Mouse (Mus musculus) left cerebral cortex, adult 6 months (tissue): ENCODE results near the gene Nkx3-2. TPM values are rescaled to one million over a fixed set of nuclear protein-coding genes. Genes with fewer than 3 reads are reported as not detected.

ENCODE experiments used
- long read RNA-seq, 2 experiments: library from polyadenylated mRNA; unstranded; transcript quantifications; one replicate each; pipeline ENCODE4 v2.0.0; 2019 to 2020
- polyA plus RNA-seq: library from polyadenylated mRNA; unstranded; fragments of <200 nt; fragmentation: Nextera tagmentation; gene quantifications from 2 replicates; pipeline ENCODE4 v1.2.3, GENCODE M21; 2021

Nkx3-2 gene
- not detected in 2 replicates for polyA plus RNA-seq
- long read RNA-seq, experiment 1 = 0 reads
- long read RNA-seq, experiment 2 = 0 reads

GRCm38 (mm10) chr5:41763731-41764721 is at the start of gene Nkx3-2:
Gene Nkx3-2, minus strand, starts transcription at chr5:41764501.

Other genes with a start within 250 kb of the Nkx3-2 start
- gene Rab28, start 56.3 kb downstream of the Nkx3-2 start, polyA plus RNA-seq = 94.3 and 96.0 TPM in 2 replicates
- 5.9 and 18.5 TPM in 2 replicates for gene Bod1l, start 79.8 kb upstream of the Nkx3-2 start, polyA plus RNA-seq